Mouse (Mus musculus) ES-E14 (cell line): ENCODE data around the gene Yars. TPM values are rescaled to one million over a fixed set of nuclear protein-coding genes. Genes with fewer than 3 reads are reported as not detected.

Experiments used
- DNase-seq: peaks from one replicate; pipeline ENCODE4 v3.0.0-alpha.2; 2013; ENCODE audit warnings: low read depth, low spot score
- H3K27ac ChIP-seq: 2 replicates; pipeline ENCODE4 v1.5.1; 2012; ENCODE audit warnings: low read depth, mild to moderate bottlenecking, low read length, moderate library complexity, mixed read lengths; ENCODE audit not compliant: poor library complexity, insufficient read depth, severe bottlenecking
- H3K36me3 ChIP-seq: 2 replicates; pipeline ENCODE4 v1.6.1; 2012; ENCODE audit warnings: mild to moderate bottlenecking, low read length, moderate library complexity, mixed read lengths; ENCODE audit not compliant: control insufficient read depth, poor library complexity, insufficient read depth, severe bottlenecking
- H3K4me1 ChIP-seq, 2 experiments: fragments of 150-350 bp in 1 of 2; sonication (generic) in 1 of 2; 2 replicates each; pipeline ENCODE4 v1.6.1; 2012; ENCODE audit warnings: low read length in 2 of 2, mild to moderate bottlenecking in 1 of 2, mixed read lengths in 1 of 2; ENCODE audit not compliant: control insufficient read depth in 2 of 2, insufficient read depth in 2 of 2, poor library complexity in 1 of 2
- H3K4me3 ChIP-seq, 2 experiments: fragments of 150-350 bp in 1 of 2; sonication (generic) in 1 of 2; 2 replicates each; pipeline ENCODE4 v1.5.1; 2012; ENCODE audit warnings: low read length in 2 of 2, low read depth in 1 of 2, mild to moderate bottlenecking in 1 of 2, mixed read lengths in 1 of 2; ENCODE audit not compliant: insufficient read depth in 1 of 2, poor library complexity in 1 of 2, severe bottlenecking in 1 of 2
- H3K9ac ChIP-seq: 2 replicates; pipeline ENCODE4 v1.6.1; 2012; ENCODE audit warnings: low read depth, mild to moderate bottlenecking, low read length, mixed read lengths; ENCODE audit not compliant: poor library complexity, insufficient read depth, severe bottlenecking
- H3K9me3 ChIP-seq: fragments of 150-350 bp; sonication (generic); 2 replicates; pipeline ENCODE4 v1.6.1; 2012; ENCODE audit warnings: low read depth, mild to moderate bottlenecking, low read length; ENCODE audit not compliant: control insufficient read depth, insufficient read depth
- CHD2 ChIP-seq: IDR thresholded peaks from 2 replicates; pipeline ENCODE4 v1.6.1; 2014; ENCODE audit warnings: mild to moderate bottlenecking, low read depth, low read length, inconsistent platforms
- HCFC1 ChIP-seq: IDR thresholded peaks from 2 replicates; pipeline ENCODE4 v1.6.1; 2012; ENCODE audit warnings: low read length, inconsistent platforms, borderline replicate concordance; ENCODE audit not compliant: insufficient read depth
- MAFK ChIP-seq: IDR thresholded peaks from 2 replicates; pipeline ENCODE4 v1.6.1; 2014; ENCODE audit warnings: mild to moderate bottlenecking, low read depth, low read length, inconsistent platforms; ENCODE audit not compliant: insufficient read depth
- ZC3H11A ChIP-seq: IDR thresholded peaks from 2 replicates; pipeline ENCODE4 v1.6.1; 2012; ENCODE audit warnings: low read depth, mild to moderate bottlenecking, inconsistent platforms, low read length, borderline replicate concordance
- ZNF384 ChIP-seq: IDR thresholded peaks from 2 replicates; pipeline ENCODE4 v1.6.1; 2012; ENCODE audit warnings: low read depth, low read length, inconsistent platforms
- in situ Hi-C, 2 experiments: fragments of 600-800 bp; cut with MboI; formaldehyde crosslinking; loops; one replicate each; pipeline ENCODE4 v1.15.1; 2025; ENCODE audit warnings: low sequenced_read_pairs in 2 of 2, inconsistent platforms in 1 of 2; ENCODE audit not compliant: unreplicated experiment in 2 of 2
- total RNA-seq: library from RNA; depleted of rRNA; stranded (reverse); fragments of 300-350 nt; gene quantifications from 2 replicates; pipeline ENCODE4 v1.2.3, GENCODE M21; 2012

Yars gene
- total RNA-seq, 1 experiment, result 125 TPM

DNA sequence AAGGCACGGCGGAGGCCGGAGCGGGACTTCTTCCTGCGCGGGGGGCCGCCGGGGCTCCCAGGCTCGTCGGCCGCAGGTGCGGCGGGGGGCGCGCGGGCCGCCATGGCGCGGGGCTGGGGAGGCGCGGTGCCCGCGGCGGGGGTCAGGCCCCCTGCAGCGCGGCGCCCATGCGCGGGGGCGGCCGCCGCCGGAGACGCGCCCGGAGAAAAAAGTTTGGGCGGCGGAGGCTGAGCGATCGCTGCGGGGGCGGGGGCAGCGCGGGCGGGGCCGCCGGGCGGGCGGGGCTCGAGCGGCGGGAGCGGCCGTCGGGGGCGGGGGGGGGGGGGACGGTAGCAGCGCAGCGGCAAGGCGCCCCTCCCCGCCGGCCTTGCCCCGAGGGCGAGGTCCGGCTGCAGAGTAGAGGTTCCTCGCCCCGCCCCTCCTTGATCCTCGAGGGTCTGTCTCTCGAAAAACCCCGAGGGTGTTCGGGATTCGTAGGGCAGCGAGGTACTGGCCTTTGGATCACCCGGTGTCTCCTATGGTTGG is 58.7 kb downstream of the Yars start:
- Histone ChIP-seq H3K9me3 (no peaks in the 10 kb centered on the region), H3K36me3 (no peaks in the 10 kb centered on the region), H3K4me1 (peaks cover 9 to 44% of the 10 kb centered on the region in 2 experiments), H3K27ac (no peak overlapping the region), H3K4me3 (peak overlapping the region; percentile 76 to 88), H3K9ac (peak overlapping the region; percentile 79)
- TF ChIP-seq ZNF384 (no peak), MAFK (no peak), HCFC1 (no peak), CHD2 (no peak), ZC3H11A (no peak)
- in situ Hi-C loops, result no loop called here
- DNase-seq, result no peak

DNA sequence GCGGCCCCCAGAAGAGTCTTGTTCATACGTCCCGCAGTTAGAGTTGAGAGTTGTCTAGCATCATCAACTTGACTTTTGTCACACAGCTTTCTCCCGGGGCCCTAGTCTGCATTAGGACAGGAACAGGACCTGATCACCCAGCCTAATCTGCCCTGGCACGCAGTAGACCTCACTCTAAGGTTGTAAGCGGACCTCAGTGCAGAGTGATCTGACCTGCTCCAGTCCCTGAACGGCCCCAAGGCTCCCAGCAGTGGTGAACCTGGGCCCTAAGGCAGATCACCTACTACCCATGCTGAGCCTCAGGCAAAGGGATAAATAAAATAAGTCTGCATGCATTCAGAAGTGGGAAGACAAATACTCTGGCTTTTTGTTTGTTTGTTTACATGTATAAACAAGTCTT is 59.7 kb downstream of the Yars start:
- Histone ChIP-seq H3K27ac (no peak overlapping the region), H3K9me3 (no peaks in the 10 kb centered on the region), H3K36me3 (no peaks in the 10 kb centered on the region), H3K4me3 (0 out of 4 replicates have a peak overlapping the region, but pooled peaks of 1 of the 2 experiments have one; percentile 4), H3K9ac (no peak overlapping the region), H3K4me1 (peaks cover 9 to 43% of the 10 kb centered on the region in 2 experiments)
- TF ChIP-seq MAFK (no peak), HCFC1 (no peak), CHD2 (no peak), ZC3H11A (no peak), ZNF384 (no peak)
- in situ Hi-C loops, result no loop called here
- DNase-seq, result no peak

DNA sequence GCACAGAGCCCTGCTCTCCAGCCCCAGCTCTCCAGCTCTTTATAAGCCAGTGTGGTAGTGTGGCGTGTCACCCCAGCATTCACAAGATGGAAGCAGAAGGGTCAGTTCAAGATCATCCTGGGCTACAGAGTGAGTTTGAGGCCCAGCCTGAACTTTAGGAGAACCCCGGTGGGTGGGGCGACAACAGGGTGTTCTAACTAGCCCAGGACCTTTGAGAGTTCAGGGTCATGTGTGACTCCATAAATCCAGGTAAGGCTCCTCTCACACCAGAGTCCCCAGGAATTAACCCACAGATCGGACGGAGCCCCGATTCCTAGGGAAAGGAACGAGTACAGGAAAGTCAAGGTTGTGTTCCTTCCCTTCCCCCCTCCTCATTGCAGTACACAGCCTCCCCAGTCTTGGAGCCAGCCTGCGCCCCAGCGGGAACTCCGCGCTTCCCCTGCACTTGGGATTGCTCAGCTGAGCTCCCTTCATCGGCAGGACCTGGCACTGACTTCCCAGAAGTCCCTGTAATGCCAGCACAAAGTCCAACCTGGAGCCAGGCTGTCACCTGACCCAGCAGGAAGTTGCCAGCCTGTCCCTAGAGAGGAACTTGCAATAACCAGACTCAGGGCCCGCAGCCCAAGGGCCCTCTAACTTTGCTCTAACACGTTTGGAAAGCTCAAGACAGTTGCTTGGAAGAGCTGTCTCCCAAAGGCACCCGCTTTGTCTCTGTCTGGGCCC is 61.4 kb downstream of the Yars start:
- Histone ChIP-seq H3K4me3 (peak overlapping the region in 1 of 2 experiments; percentile 5; a peak in 1 of 4 replicates), H3K9me3 (no peaks in the 10 kb centered on the region), H3K4me1 (peaks cover 9 to 33% of the 10 kb centered on the region in 2 experiments), H3K36me3 (no peaks in the 10 kb centered on the region), H3K9ac (no peak overlapping the region), H3K27ac (no peak overlapping the region)
- in situ Hi-C loops, result no loop called here
- no peak for TF ChIP-seq ZNF384
- no peak for DNase-seq

DNA sequence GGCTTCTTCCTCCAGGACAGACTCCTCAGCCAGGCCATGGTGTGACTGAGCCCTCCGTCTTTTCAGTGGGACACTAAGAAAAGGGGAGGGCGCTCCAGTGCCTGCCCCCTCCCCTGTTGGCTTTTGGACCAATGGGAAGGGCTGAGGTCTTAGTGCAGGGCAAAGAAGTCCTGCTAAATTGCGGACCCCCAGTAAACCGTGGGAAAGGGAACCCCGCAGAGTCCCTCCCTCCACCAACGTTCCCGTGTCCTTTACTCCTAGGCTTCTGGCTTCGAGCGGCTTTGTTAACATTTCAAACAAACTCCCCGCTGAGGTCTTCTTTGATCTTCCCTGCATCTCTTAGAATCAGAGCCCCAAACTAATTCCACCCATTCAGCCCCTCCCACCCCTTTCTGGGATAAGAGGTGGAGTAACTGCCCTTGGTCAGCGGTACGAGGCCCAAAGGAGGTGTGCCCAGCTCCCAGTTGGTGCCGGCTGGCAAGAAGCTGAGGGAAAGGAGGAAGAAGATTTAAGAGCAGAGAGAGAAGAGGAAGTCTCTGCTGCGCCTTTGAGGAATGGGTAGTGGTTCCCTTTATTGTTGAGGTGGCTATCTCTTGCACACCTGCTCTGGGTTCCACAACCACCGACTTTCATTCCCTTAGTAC is 62.0 kb downstream of the Yars start:
- no peak overlapping the region for H3K27ac ChIP-seq

More for the DNA sequence above, 62.0 kb downstream of the Yars start:
- in situ Hi-C loops, result no loop called here
- DNase-seq, result peak; percentile 92
- TF ChIP-seq CHD2 (no peak), HCFC1 (no peak), MAFK (no peak), ZNF384 (no peak), ZC3H11A (no peak)
- Histone ChIP-seq H3K9me3 (no peaks in the 10 kb centered on the region), H3K9ac (no peak overlapping the region), H3K36me3 (no peaks in the 10 kb centered on the region), H3K4me1 (peaks cover 9 to 33% of the 10 kb centered on the region in 2 experiments), H3K4me3 (peak overlapping the region in 1 of 2 experiments; percentile 5; a peak in 2 of 4 replicates)
